Mouse (Mus musculus): ENCODE measurements around the gene Pdgfc.

- TF ChIP-seq POLR2A (IDR thresholded peaks at IDR 0.05; ENCODE audit: borderline replicate concordance, low read depth, low read length) (no peak), CTCF (IDR thresholded peaks at IDR 0.05; ENCODE audit: low read depth, low read length) (no peak)
Observed at GRCm38 (mm10) chr3:81101136-81101535, 64.9 kb downstream of the Pdgfc start.
